Mouse (Mus musculus): Measurements from ENCODE around the gene Cdkl3. TPM values are rescaled to one million over a fixed set of nuclear protein-coding genes. Genes with fewer than 3 reads are reported as not detected.

The Cdkl3 gene
- polyA plus RNA-seq, 1 experiment: 1.3 TPM

DNA sequence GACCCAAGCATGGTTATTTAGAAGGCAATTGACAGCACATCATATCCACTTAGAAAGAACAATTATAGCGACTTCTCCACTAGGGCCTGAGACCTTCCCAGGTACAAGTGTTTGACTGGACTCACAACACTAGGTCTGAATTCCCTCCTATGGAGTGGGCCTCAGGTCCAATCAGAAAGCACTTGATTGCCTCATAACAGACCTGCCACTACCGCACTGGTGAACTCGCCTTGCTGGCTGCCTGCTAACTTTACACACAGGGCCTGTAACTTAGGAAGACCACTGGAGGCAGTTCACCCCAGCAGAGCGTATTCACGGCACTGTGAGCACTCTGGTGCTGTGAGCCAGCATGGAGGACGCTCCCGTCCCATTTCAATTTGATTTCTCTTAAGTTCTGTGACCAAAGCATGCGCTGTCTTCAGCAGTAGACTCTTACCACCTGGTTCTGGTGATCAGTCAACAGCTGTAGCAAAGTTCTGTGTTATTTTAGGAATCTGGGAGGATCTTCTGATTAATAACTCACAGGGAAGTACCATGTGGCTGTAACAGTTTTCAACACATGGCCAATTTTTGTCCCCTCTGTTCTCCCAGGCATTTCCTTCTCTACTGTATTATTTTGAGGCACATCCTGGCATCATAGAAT lies 69.6 kb downstream of the Cdkl3 start:
- no peak overlapping the region for H3K4me3 ChIP-seq (replicated peaks)
- peaks cover 54% of the 10 kb centered on the region for H3K4me1 ChIP-seq

GRCm38 (mm10) chr11:52074626-52075470 lies 70.8 kb downstream of the Cdkl3 start:
- Histone ChIP-seq H3K36me3 (replicated peaks; ENCODE audit: low read length) (no peaks in the 10 kb centered on the region), H3K9me3 (no peaks in the 10 kb centered on the region), H3K4me3 (replicated peaks) (peak overlapping the region; percentile 81), H3K4me1 (peaks cover 64% of the 10 kb centered on the region), H3K27me3 (replicated peaks) (no peaks in the 10 kb centered on the region)
- TF ChIP-seq FLI1 (IDR thresholded peaks at IDR 0.05; ENCODE audit: low read length) (no peak), GATA1 (IDR thresholded peaks at IDR 0.05; ENCODE audit: borderline replicate concordance, low read length) (no peak)

More for the DNA sequence above, 69.6 kb downstream of the Cdkl3 start:
- Histone ChIP-seq H3K27me3 (replicated peaks) (no peaks in the 10 kb centered on the region), H3K36me3 (replicated peaks; ENCODE audit: low read length) (no peaks in the 10 kb centered on the region), H3K9me3 (no peaks in the 10 kb centered on the region)
- TF ChIP-seq FLI1 (IDR thresholded peaks at IDR 0.05; ENCODE audit: low read length): no peak
- no peak for TF ChIP-seq GATA1 (IDR thresholded peaks at IDR 0.05; ENCODE audit: borderline replicate concordance, low read length)

DNA sequence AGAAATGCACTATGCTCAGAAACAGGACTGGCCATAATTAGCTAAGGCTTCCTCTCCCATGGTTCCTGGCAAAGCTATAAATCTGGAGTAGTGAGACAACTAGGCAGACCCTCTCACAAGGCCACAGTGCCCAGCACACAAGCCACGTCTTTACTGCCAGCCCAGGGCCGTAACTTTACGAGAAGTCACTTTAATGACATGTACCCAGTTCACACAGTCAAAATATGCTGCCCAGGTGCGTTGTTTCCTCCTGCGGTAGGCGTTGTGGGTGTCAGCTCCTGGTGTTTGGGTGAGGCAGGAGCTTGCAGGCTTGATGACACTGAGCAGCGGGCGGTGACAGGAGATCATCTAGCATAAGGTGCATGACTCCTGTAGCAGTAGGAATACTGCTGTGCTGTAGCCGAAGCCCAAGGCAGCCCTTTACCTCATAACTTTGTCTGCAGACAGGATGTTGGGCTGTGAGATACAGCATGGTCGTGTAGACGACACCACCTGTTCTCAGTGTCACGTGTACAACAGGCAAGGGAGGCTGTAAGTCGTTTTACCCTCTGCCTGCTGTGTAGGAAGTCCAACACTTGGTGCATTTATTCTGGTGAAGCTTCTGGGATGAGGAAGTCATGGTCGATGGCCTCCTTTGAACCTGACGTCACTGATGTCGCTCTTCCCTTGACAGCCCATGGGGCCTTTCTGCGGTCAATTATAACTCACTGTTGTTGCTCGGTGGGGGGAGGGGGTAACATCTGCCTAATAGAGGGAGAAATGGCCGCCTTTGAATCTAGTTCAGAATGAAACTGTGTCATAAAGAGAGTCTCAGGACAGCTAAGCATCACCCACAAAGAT lies 72.0 kb downstream of the Cdkl3 start:
- Histone ChIP-seq H3K4me1 (peaks cover 76% of the 10 kb centered on the region), H3K27me3 (replicated peaks) (no peaks in the 10 kb centered on the region), H3K4me3 (replicated peaks) (peak overlapping the region; percentile 33), H3K9me3 (no peaks in the 10 kb centered on the region), H3K36me3 (replicated peaks; ENCODE audit: low read length) (no peaks in the 10 kb centered on the region)
- TF ChIP-seq FLI1 (IDR thresholded peaks at IDR 0.05; ENCODE audit: low read length) (no peak), GATA1 (IDR thresholded peaks at IDR 0.05; ENCODE audit: borderline replicate concordance, low read length) (no peak)

- TF ChIP-seq FLI1 (IDR thresholded peaks at IDR 0.05; ENCODE audit: low read length) (no peak), GATA1 (IDR thresholded peaks at IDR 0.05; ENCODE audit: borderline replicate concordance, low read length) (no peak)
- peaks cover 77% of the 10 kb centered on the region for H3K4me1 ChIP-seq
- no peak overlapping the region for H3K4me3 ChIP-seq (replicated peaks)
- no peaks in the 10 kb centered on the region for H3K9me3 ChIP-seq
- no peaks in the 10 kb centered on the region for H3K36me3 ChIP-seq (replicated peaks; ENCODE audit: low read length)
- H3K27me3 ChIP-seq (replicated peaks): no peaks in the 10 kb centered on the region
Measured at GRCm38 (mm10) chr11:52076742-52077352, 72.8 kb downstream of the Cdkl3 start.

- no peaks in the 10 kb centered on the region for H3K36me3 ChIP-seq (replicated peaks; ENCODE audit: low read length)
- H3K9me3 ChIP-seq: no peaks in the 10 kb centered on the region
- H3K4me3 ChIP-seq (replicated peaks): no peak overlapping the region
- H3K27me3 ChIP-seq (replicated peaks): no peaks in the 10 kb centered on the region
- peaks cover 73% of the 10 kb centered on the region for H3K4me1 ChIP-seq
- TF ChIP-seq GATA1 (IDR thresholded peaks at IDR 0.05; ENCODE audit: borderline replicate concordance, low read length): no peak
- no peak for TF ChIP-seq FLI1 (IDR thresholded peaks at IDR 0.05; ENCODE audit: low read length)
Measured at GRCm38 (mm10) chr11:52077939-52078338, 73.9 kb downstream of the Cdkl3 start.

DNA sequence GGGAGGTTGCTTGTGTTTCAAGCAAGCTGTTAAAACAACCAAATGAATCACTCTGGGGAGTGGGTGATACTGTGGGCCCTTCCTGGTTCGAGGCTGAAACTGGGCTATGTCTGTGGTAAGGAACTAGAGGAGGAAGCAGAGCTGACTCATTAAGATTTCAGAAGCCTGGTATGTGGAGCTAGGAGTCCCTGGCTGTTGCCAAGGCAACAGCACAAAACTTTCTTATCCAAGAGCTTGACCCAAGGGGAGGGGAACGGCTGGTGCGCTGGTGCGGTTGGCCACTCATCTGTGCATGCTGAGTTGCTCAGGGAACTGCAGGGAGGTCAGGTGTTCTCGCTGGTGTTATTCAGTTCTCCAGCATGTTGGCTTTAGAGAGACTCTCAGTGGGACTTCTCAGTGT lies 76.0 kb downstream of the Cdkl3 start:
- H3K27me3 ChIP-seq (replicated peaks): no peaks in the 10 kb centered on the region
- H3K9me3 ChIP-seq: peaks cover 7% of the 10 kb centered on the region; the same call in 1 of the 2 replicates
- TF ChIP-seq GATA1 (IDR thresholded peaks at IDR 0.05; ENCODE audit: borderline replicate concordance, low read length) (no peak), FLI1 (IDR thresholded peaks at IDR 0.05; ENCODE audit: low read length) (no peak)
- peak overlapping the region; percentile 72 for H3K4me3 ChIP-seq (replicated peaks)
- no peaks in the 10 kb centered on the region for H3K36me3 ChIP-seq (replicated peaks; ENCODE audit: low read length)
- H3K4me1 ChIP-seq: peaks cover 57% of the 10 kb centered on the region

DNA sequence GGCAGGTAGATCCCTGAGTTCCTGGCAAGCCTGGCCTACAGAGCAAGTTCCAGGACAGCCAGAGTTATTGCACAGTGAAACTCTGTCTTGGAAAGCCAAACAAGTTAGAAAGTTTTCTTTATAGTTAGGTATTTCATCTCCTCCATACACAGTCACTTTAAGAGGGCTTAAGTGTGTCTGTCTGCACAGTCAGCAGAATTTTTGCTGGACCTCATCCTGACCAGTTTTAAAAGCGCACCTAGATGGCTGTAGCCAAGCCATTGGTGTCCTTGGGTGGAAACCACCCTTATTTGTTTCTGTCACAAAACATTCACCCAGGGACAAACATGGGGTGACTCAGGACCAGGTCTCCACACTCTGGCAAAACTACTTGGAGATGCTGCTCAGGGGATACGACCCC lies 76.6 kb downstream of the Cdkl3 start:
- TF ChIP-seq FLI1 (IDR thresholded peaks at IDR 0.05; ENCODE audit: low read length) (no peak), GATA1 (IDR thresholded peaks at IDR 0.05; ENCODE audit: borderline replicate concordance, low read length) (no peak)
- H3K27me3 ChIP-seq (replicated peaks): no peaks in the 10 kb centered on the region

DNA sequence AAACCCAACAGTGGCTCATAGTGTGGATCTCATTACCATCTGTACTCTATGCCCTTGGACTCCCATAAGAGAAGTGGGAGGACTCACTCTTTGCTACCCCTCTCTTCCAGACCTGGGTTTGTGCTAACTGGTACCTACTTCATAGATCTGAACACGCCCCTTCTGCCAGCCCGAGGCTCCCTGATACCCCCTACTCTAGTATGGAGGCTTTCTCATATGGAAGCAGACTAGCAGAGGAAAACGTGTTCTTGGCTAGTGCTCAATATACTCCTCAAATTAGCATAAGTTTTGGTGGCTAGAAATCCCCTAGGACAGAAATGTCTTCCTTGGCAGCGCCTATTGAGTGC lies 81.8 kb downstream of the Cdkl3 start:
- H3K27me3 ChIP-seq (replicated peaks): peaks cover 2% of the 10 kb centered on the region
- H3K4me1 ChIP-seq: peaks cover 51% of the 10 kb centered on the region
- H3K36me3 ChIP-seq (replicated peaks; ENCODE audit: low read length): no peaks in the 10 kb centered on the region
- no peak overlapping the region for H3K4me3 ChIP-seq (replicated peaks)
- TF ChIP-seq FLI1 (IDR thresholded peaks at IDR 0.05; ENCODE audit: low read length) (no peak), GATA1 (IDR thresholded peaks at IDR 0.05; ENCODE audit: borderline replicate concordance, low read length) (no peak)
- peaks cover 7% of the 10 kb centered on the region; the same call in 1 of the 2 replicates for H3K9me3 ChIP-seq

More for the DNA sequence above, 76.6 kb downstream of the Cdkl3 start:
- H3K36me3 ChIP-seq (replicated peaks; ENCODE audit: low read length): no peaks in the 10 kb centered on the region
- no peak overlapping the region for H3K4me3 ChIP-seq (replicated peaks)
- peaks cover 54% of the 10 kb centered on the region for H3K4me1 ChIP-seq
- H3K9me3 ChIP-seq: peaks cover 7% of the 10 kb centered on the region; the same call in 1 of the 2 replicates

DNA sequence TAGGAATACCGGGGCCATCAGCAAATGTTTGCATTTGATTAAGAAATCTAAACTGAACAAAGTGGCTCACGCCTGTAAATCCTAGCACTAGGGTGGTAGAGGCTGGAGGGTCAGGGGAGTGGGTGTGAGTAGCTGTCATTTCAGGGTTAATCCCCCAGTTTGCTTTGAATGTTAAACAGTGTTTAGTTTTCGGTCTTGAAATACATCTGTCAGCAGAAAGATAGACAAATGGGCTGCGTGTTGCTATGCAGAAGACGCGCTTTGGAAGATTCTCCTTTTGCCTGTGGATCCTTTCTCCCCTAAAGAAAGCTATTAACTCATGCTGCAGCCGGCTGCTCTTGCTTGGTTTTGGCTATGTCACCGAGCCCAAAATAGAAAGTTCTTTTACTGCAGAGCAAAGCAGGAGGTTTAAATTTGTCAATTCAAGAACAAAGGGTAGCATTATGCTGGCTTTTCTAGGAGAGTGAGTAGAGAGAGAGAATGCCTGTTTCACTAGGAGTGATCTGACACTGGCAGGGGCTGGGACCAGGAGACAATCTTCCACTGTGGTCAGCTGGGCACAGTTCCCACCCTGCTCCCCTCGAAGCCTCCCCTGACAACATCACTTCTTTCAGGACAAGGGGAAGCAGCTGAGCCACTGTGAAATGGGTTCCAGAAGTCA lies 82.3 kb downstream of the Cdkl3 start:
- TF ChIP-seq GATA1 (IDR thresholded peaks at IDR 0.05; ENCODE audit: borderline replicate concordance, low read length) (no peak), FLI1 (IDR thresholded peaks at IDR 0.05; ENCODE audit: low read length) (no peak)
- peaks cover 47% of the 10 kb centered on the region for H3K4me1 ChIP-seq
- no peaks in the 10 kb centered on the region for H3K36me3 ChIP-seq (replicated peaks; ENCODE audit: low read length)
- H3K9me3 ChIP-seq: peaks cover 7% of the 10 kb centered on the region; the same call in 1 of the 2 replicates
- H3K4me3 ChIP-seq (replicated peaks): peak overlapping the region; percentile 79
- peaks cover 2% of the 10 kb centered on the region for H3K27me3 ChIP-seq (replicated peaks)

Data from megakaryocyte, embryonic 14.5 days (primary cell).